ENCODE assay signal across 13 mouse cellular contexts in genomic region chr11:52320529-52320928, GRCm38 (mm10).
"Had no signal": no experiment of that assay in that cellular context is flagged by ENCODE, and none has a peak within 500 bp of the region (broad histone marks: within the 10 kb centered on the region; RNA-seq: fewer than 3 reads in every experiment).

No protein-coding gene starts in this region.

- H3K27me3 ChIP-seq: neural tube, embryonic 12.5 days; neural tube, embryonic 13.5 days; neural tube, embryonic 15.5 days; stomach, embryonic 15.5 days had no signal

- H3K9me3 ChIP-seq: neural tube, embryonic 12.5 days; neural tube, embryonic 13.5 days; neural tube, embryonic 15.5 days; stomach, embryonic 15.5 days had no signal

- H3K4me2 ChIP-seq: neural tube, embryonic 12.5 days; neural tube, embryonic 13.5 days; neural tube, embryonic 15.5 days; stomach, embryonic 15.5 days had no signal

- H3K27ac ChIP-seq: neural tube, embryonic 12.5 days; neural tube, embryonic 13.5 days; neural tube, embryonic 15.5 days; stomach, embryonic 15.5 days; stomach, postnatal 0 days had no signal

- H3K36me3 ChIP-seq: neural tube, embryonic 12.5 days; neural tube, embryonic 13.5 days; neural tube, embryonic 15.5 days; stomach, embryonic 15.5 days had no signal

- DNase-seq: retina, postnatal 1 day; right cerebral cortex, adult 18-20 months; right cerebral cortex, postnatal 14 days; right cerebral cortex, postnatal 25 days; right cerebral cortex, postnatal 4 days; spleen, adult 18-20 months; thymus, adult 18-20 months; thymus, postnatal 14 days had no signal

- H3K4me1 ChIP-seq: neural tube, embryonic 12.5 days; neural tube, embryonic 13.5 days; neural tube, embryonic 15.5 days; stomach, embryonic 15.5 days had no signal

- H3K4me3 ChIP-seq: neural tube, embryonic 12.5 days; neural tube, embryonic 13.5 days; neural tube, embryonic 15.5 days; stomach, embryonic 15.5 days had no signal

- H3K9ac ChIP-seq: neural tube, embryonic 12.5 days; neural tube, embryonic 13.5 days; neural tube, embryonic 15.5 days; stomach, embryonic 15.5 days had no signal
